Mouse (Mus musculus) intestine, embryonic 16.5 days (tissue): ENCODE results near the gene Zfp37. TPM values are rescaled to one million over a fixed set of nuclear protein-coding genes. Genes with fewer than 3 reads are reported as not detected.

ENCODE experiments used
- ATAC-seq: fragments of 200-750 bp; cut with Nextera tagmentation; 2 replicates; pipeline ENCODE4 v1.8.0; 2017; ENCODE audit warnings: moderate TSS enrichment, moderate library complexity
- H3K27ac ChIP-seq: fragments of 300-500 bp; sonication (generic); 2 replicates; pipeline ENCODE4 v1.5.1; 2014; ENCODE audit warnings: mild to moderate bottlenecking, low read length
- H3K27me3 ChIP-seq: fragments of 300-500 bp; sonication (generic); replicated peaks from 2 replicates; pipeline ENCODE4 v1.6.1; 2014; ENCODE audit warnings: low read length, control low read depth, mixed read lengths; ENCODE audit not compliant: control insufficient read depth, insufficient read depth
- H3K36me3 ChIP-seq: fragments of 300-500 bp; sonication (generic); 2 replicates; pipeline ENCODE4 v1.6.1; 2014; ENCODE audit warnings: low read length, control low read depth; ENCODE audit not compliant: control insufficient read depth, insufficient read depth
- H3K4me1 ChIP-seq: fragments of 300-500 bp; sonication (generic); 2 replicates; pipeline ENCODE4 v1.6.1; 2014; ENCODE audit warnings: low read length, control low read depth, mixed read lengths; ENCODE audit not compliant: control insufficient read depth, insufficient read depth
- H3K4me2 ChIP-seq: fragments of 300-500 bp; sonication (generic); 2 replicates; pipeline ENCODE4 v1.6.1; 2014; ENCODE audit warnings: low read depth, low read length, control low read depth
- H3K4me3 ChIP-seq: fragments of 300-500 bp; sonication (generic); 2 replicates; pipeline ENCODE4 v1.5.1; 2014; ENCODE audit warnings: mild to moderate bottlenecking, low read length
- H3K9ac ChIP-seq: fragments of 300-500 bp; sonication (generic); 2 replicates; pipeline ENCODE4 v1.6.1; 2014; ENCODE audit warnings: low read depth, low read length
- H3K9me3 ChIP-seq: fragments of 300-500 bp; sonication (generic); 2 replicates; pipeline ENCODE4 v1.6.1; 2016; ENCODE audit warnings: low read length, control low read depth; ENCODE audit not compliant: control insufficient read depth
- WGBS: fragments of 180-500 bp; shearing (Covaris S2); extraction: QIAGEN DNeasy Blood & Tissue Kit; methylation state at CpG from one replicate; pipeline ENCODE4 v1.1.7; 2014; 5-methylcytosine and 5-hydroxymethylcytosine counted together
- polyA plus RNA-seq: library from polyadenylated mRNA; unstranded; fragments of >200 nt; fragmentation: Nextera tagmentation; extraction: Ambion mirVana; gene quantifications from 2 replicates; pipeline ENCODE4 v1.2.1, GENCODE M21; 2015

Gene Zfp37
- polyA plus RNA-seq, 1 experiment from 2014 or later = 4.8 TPM

DNA sequence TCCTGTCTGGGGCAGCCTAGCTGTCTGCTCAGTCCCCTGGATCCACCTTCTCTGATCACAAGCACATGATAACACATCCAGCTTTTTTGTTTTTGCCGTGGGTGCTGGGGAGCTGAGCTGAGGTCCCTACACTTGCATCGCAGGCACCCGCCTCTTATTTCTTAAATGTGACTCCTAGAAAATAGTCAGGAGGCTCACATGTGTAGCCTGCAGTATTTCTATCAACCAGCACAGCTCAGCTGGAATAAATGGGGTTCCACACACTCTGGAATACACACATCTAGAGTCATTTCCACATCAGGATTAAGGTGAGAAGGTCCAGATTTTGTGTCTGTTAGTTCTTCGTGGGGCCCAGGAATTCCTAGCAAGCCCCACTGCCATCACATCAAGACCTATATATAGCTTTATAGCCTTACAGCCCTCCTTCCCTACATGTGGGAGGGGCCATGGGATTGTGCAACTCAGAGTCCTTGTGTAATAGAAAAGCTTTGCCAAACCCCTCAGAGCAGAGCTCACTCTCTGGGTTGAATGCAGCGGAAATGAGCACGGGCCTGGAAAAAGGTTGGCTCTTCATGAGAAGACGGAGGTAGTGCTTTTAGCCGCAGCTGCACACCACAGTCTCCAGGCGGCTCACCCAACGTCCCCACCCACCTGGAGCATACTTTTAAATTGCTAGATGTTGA lies 34.4 kb upstream of the Zfp37 start:
- peak; percentile 99 for ATAC-seq
- H3K36me3 ChIP-seq = no peaks in the 10 kb centered on the region
- H3K9me3 ChIP-seq = no peaks in the 10 kb centered on the region
- 0 out of 2 replicates have a peak, but pooled peaks cover 4% of the 10 kb centered on the region for H3K4me1 ChIP-seq
- H3K27ac ChIP-seq = no peak overlapping the region
- no peak overlapping the region for H3K9ac ChIP-seq
- no peak overlapping the region for H3K4me2 ChIP-seq
- H3K4me3 ChIP-seq = no peak overlapping the region
- WGBS = 60% methylated on average over 10 of the region's 10 CpGs
- no peaks in the 10 kb centered on the region for H3K27me3 ChIP-seq

DNA sequence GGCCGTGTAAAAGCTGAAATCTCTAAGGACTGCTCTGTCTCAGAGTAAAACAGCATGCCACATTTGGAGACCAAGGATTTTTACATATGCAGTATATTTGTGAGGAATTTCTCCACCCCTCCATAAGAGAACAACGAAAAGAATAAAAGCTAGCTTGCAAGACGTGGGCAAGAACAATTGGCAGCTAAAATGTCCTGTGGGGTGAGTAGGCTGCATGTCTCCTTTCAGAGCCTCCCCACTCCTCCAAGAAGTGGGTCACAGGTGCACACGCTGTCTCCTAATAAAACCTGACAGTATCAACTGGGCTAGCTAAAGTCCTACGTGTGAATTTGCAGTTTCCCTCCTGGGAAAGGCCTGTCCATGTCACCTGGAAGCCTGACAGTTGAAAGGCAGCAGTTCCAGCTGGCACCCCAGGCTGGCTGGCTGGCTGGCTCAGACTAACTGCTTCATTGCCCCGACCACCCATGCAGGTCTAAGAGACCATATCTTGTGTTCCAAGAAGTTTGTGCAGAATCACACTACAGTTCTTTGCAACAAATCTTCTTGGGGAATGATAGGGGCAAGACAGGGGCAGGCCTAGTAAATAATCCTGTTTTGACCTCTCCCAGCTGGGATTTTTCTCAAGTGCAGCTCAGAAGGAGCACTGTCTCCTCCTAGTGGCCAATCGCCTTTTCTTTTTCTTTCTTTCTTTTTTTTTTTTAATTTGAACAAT lies 32.4 kb upstream of the Zfp37 start:
- Histone ChIP-seq H3K27ac (no peak overlapping the region), H3K9me3 (no peaks in the 10 kb centered on the region), H3K27me3 (no peaks in the 10 kb centered on the region), H3K4me2 (no peak overlapping the region), H3K9ac (no peak overlapping the region), H3K4me3 (no peak overlapping the region), H3K36me3 (no peaks in the 10 kb centered on the region), H3K4me1 (0 out of 2 replicates have a peak, but pooled peaks cover 4% of the 10 kb centered on the region)
- ATAC-seq = no peak
- WGBS = 31% methylated on average over 7 of the region's 7 CpGs

DNA sequence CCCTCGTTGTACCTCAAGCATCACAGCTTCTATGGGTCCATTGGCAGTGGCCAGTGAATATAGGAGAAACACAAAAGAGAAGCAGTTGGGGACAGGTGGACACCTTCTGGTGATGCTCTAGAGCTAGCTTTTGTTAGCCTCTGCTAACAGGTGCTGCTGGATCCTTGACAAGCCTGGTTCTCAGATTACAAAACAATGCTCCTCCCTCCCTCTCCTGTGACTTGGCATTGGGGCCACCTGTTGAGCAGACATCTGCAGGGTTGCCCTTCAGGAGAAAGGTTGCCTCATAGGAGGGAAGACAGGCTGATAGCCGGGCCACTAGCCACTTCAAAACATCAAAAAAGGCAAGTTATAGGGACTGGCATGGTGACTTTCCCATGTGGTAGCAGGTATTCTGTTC lies 31.4 kb upstream of the Zfp37 start, which contains the start of gene Slc31a2:
TSS of gene Slc31a2 (plus strand) at position 287 of the 400 bp plus-strand sequence.
- WGBS = 48% methylated on average over 2 of the region's 2 CpGs
- H3K4me1 ChIP-seq = 0 out of 2 replicates have a peak, but pooled peaks cover 4% of the 10 kb centered on the region
- no peak within 1 kb of the TSS for H3K9ac ChIP-seq
- H3K36me3 ChIP-seq = no peaks in the 10 kb centered on the region
- H3K4me2 ChIP-seq = no peak within 1 kb of the TSS
- no peaks in the 10 kb centered on the region for H3K9me3 ChIP-seq
- no peak within 1 kb of the TSS for H3K27ac ChIP-seq
- no peaks in the 10 kb centered on the region for H3K27me3 ChIP-seq
- no peak for ATAC-seq
- H3K4me3 ChIP-seq = no peak within 1 kb of the TSS

GRCm38 (mm10) chr4:62256931-62257330 lies 26.1 kb upstream of the Zfp37 start:
- no peak overlapping the region for H3K9ac ChIP-seq
- H3K36me3 ChIP-seq = no peaks in the 10 kb centered on the region
- H3K9me3 ChIP-seq = no peaks in the 10 kb centered on the region
- H3K4me2 ChIP-seq = no peak overlapping the region
- no peak for ATAC-seq
- H3K27ac ChIP-seq = no peak overlapping the region
- WGBS = 24% methylated on average over 8 of the region's 8 CpGs
- no peaks in the 10 kb centered on the region for H3K4me1 ChIP-seq
- no peak overlapping the region for H3K4me3 ChIP-seq
- H3K27me3 ChIP-seq = no peaks in the 10 kb centered on the region

GRCm38 (mm10) chr4:62254551-62254950 lies 23.7 kb upstream of the Zfp37 start:
- no peak overlapping the region for H3K4me3 ChIP-seq
- H3K4me1 ChIP-seq = no peaks in the 10 kb centered on the region
- H3K9me3 ChIP-seq = no peaks in the 10 kb centered on the region
- H3K4me2 ChIP-seq = no peak overlapping the region
- H3K9ac ChIP-seq = no peak overlapping the region
- H3K27me3 ChIP-seq = no peaks in the 10 kb centered on the region
- no peak overlapping the region for H3K27ac ChIP-seq
- H3K36me3 ChIP-seq = no peaks in the 10 kb centered on the region
- 58% methylated on average over 8 of the region's 8 CpGs for WGBS
- ATAC-seq = no peak

GRCm38 (mm10) chr4:62251776-62252175 lies 20.9 kb upstream of the Zfp37 start:
- H3K9ac ChIP-seq = no peak overlapping the region
- H3K36me3 ChIP-seq = no peaks in the 10 kb centered on the region
- no peak for ATAC-seq
- H3K4me3 ChIP-seq = no peak overlapping the region
- no peak overlapping the region for H3K4me2 ChIP-seq
- H3K9me3 ChIP-seq = no peaks in the 10 kb centered on the region
- 87% methylated on average over 4 of the region's 4 CpGs for WGBS
- H3K27ac ChIP-seq = no peak overlapping the region
- no peaks in the 10 kb centered on the region for H3K4me1 ChIP-seq
- H3K27me3 ChIP-seq = no peaks in the 10 kb centered on the region

DNA sequence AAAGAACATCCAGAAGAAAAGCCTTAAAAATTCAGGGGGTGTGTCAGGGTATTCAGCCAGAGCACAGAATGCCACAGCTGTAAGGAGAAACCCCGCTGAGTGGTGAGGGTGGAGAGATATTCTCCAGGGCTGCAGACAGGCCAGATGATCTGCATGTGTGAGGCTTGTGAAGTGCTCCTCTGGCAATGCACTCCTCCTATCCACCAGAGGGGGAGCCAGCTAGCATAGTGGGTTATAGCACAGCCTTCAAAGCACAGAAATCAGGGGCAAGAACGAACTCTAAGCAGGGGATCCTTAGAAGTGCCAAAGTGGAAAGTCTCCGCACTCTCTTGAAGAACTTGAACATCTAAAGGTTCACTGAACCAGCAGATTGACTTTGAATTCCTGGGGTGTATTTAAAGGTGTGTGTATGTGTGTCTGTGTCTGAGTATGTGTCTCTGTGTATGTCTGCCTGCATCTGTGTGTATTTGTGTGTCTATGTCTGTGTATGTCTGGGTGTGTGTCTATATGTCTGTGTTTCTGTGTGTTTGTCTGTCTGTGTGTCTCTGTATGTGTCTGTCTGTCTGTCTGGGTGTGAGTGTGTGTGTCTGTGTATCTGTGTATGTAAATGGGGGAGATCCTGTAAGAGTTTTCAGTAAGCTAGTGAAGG lies 20.2 kb upstream of the Zfp37 start:
- H3K4me2 ChIP-seq = no peak overlapping the region
- no peak overlapping the region for H3K9ac ChIP-seq
- 43% methylated on average over 3 of the region's 3 CpGs for WGBS
- no peaks in the 10 kb centered on the region for H3K9me3 ChIP-seq
- no peak overlapping the region for H3K27ac ChIP-seq
- H3K27me3 ChIP-seq = no peaks in the 10 kb centered on the region
- no peaks in the 10 kb centered on the region for H3K4me1 ChIP-seq
- H3K36me3 ChIP-seq = no peaks in the 10 kb centered on the region
- H3K4me3 ChIP-seq = no peak overlapping the region
- no peak for ATAC-seq

GRCm38 (mm10) chr4:62248328-62248727 lies 17.5 kb upstream of the Zfp37 start:
- Histone ChIP-seq H3K27me3 (no peaks in the 10 kb centered on the region), H3K27ac (no peak overlapping the region), H3K9ac (no peak overlapping the region), H3K4me3 (no peak overlapping the region), H3K9me3 (no peaks in the 10 kb centered on the region), H3K4me1 (no peaks in the 10 kb centered on the region), H3K36me3 (no peaks in the 10 kb centered on the region), H3K4me2 (no peak overlapping the region)
- WGBS = 37% methylated on average over 4 of the region's 4 CpGs
- ATAC-seq = no peak

DNA sequence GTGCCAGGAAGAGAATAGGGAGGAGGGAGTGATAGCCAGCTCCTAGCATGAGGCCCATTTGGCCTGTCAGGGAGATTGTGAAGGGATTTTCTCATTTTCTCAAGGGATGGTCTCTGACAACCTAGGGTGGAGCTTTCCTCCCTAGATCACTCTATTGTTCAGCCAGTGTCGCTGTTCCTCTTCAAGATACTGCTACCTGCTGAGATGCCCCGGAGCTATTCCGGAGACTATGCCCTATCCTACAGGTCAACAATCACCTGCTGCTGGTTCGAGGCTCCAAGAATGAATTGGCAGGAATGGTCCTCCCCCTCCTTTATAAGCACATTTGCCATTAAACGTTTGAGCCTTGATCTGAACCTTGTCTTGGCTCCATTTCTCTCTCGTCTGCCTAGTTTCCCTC lies 9.7 kb upstream of the Zfp37 start:
- Histone ChIP-seq H3K4me2 (no peak overlapping the region), H3K4me3 (no peak overlapping the region), H3K9me3 (no peaks in the 10 kb centered on the region), H3K27ac (no peak overlapping the region), H3K36me3 (no peaks in the 10 kb centered on the region), H3K27me3 (no peaks in the 10 kb centered on the region), H3K4me1 (no peaks in the 10 kb centered on the region), H3K9ac (no peak overlapping the region)
- 62% methylated on average over 6 of the region's 6 CpGs for WGBS
- no peak for ATAC-seq
